Mouse (Mus musculus): ENCODE measurements at regions not wholly inside any gene's neighbourhood (a gene's known extent, or its start where the extent isn't known, plus 50 kb on each side); places are given as distances from the start of the nearest gene placed in this dataset.
A peak's percentile ranks its signal among the peaks of the same experiment; 100 is the strongest.

- WGBS: 69% methylated on average over 1 of the region's 1 CpGs
- no peak overlapping the region for H3K9ac ChIP-seq
- no peak for ATAC-seq
Measured at GRCm38 (mm10) chr16:47354279-47354678, 856.0 kb upstream of the Nectin3 start.

GRCm38 (mm10) chr16:47394398-47394797, 889.1 kb upstream of the Dppa4 start:
- H3K27me3 ChIP-seq: no peaks in the 10 kb centered on the region
- H3K4me2 ChIP-seq: no peak overlapping the region
- no peaks in the 10 kb centered on the region for H3K36me3 ChIP-seq (ENCODE audit: poor library complexity, severe bottlenecking)
- 90% methylated on average over 1 of the region's 1 CpGs for WGBS
- H3K27ac ChIP-seq: no peak overlapping the region
- no peak overlapping the region for H3K4me3 ChIP-seq
- ATAC-seq: no peak
- H3K9ac ChIP-seq: no peak overlapping the region
- H3K4me1 ChIP-seq: no peaks in the 10 kb centered on the region
- H3K9me3 ChIP-seq (replicated peaks): no peaks in the 10 kb centered on the region

More at GRCm38 (mm10) chr16:47354279-47354678, 856.0 kb upstream of the Nectin3 start:
- no peaks in the 10 kb centered on the region for H3K9me3 ChIP-seq (replicated peaks)
- no peak overlapping the region for H3K4me3 ChIP-seq
- no peaks in the 10 kb centered on the region for H3K4me1 ChIP-seq
- no peaks in the 10 kb centered on the region for H3K27me3 ChIP-seq
- H3K27ac ChIP-seq: no peak overlapping the region
- no peak overlapping the region for H3K4me2 ChIP-seq
- no peaks in the 10 kb centered on the region for H3K36me3 ChIP-seq (ENCODE audit: poor library complexity, severe bottlenecking)

- no peak overlapping the region for H3K4me3 ChIP-seq
- no peaks in the 10 kb centered on the region for H3K4me1 ChIP-seq
- ATAC-seq: no peak
- no peaks in the 10 kb centered on the region for H3K27me3 ChIP-seq
- no peak overlapping the region for H3K27ac ChIP-seq
- H3K4me2 ChIP-seq: no peak overlapping the region
- H3K9me3 ChIP-seq (replicated peaks): no peaks in the 10 kb centered on the region
- 89% methylated on average over 3 of the region's 3 CpGs for WGBS
- no peaks in the 10 kb centered on the region for H3K36me3 ChIP-seq (ENCODE audit: poor library complexity, severe bottlenecking)
- H3K9ac ChIP-seq: no peak overlapping the region
Measured at GRCm38 (mm10) chr16:47407067-47407466, 876.5 kb upstream of the Dppa4 start.

GRCm38 (mm10) chr16:47418680-47419252, 864.8 kb upstream of the Dppa4 start:
- H3K9me3 ChIP-seq (replicated peaks): no peaks in the 10 kb centered on the region
- 30% methylated on average over 3 of the region's 3 CpGs for WGBS
- no peaks in the 10 kb centered on the region for H3K36me3 ChIP-seq (ENCODE audit: poor library complexity, severe bottlenecking)
- no peak overlapping the region for H3K4me3 ChIP-seq
- ATAC-seq: peak; percentile 68; the same call in 1 of the 2 replicates
- H3K4me2 ChIP-seq: no peak overlapping the region
- no peak overlapping the region for H3K27ac ChIP-seq
- no peaks in the 10 kb centered on the region for H3K27me3 ChIP-seq
- peaks cover 8% of the 10 kb centered on the region; the same call in 1 of the 2 replicates for H3K4me1 ChIP-seq
- no peak overlapping the region for H3K9ac ChIP-seq

GRCm38 (mm10) chr16:47445083-47445482, 838.5 kb upstream of the Dppa4 start:
- 95% methylated on average over 2 of the region's 2 CpGs for WGBS
- Histone ChIP-seq H3K4me1 (no peaks in the 10 kb centered on the region), H3K4me3 (no peak overlapping the region), H3K27ac (no peak overlapping the region), H3K4me2 (no peak overlapping the region), H3K27me3 (no peaks in the 10 kb centered on the region), H3K9me3 (replicated peaks) (no peaks in the 10 kb centered on the region), H3K9ac (no peak overlapping the region), H3K36me3 (ENCODE audit: poor library complexity, severe bottlenecking) (no peaks in the 10 kb centered on the region)
- no peak for ATAC-seq

GRCm38 (mm10) chr16:47475441-47476081, 808.0 kb upstream of the Dppa4 start:
- Histone ChIP-seq H3K27me3 (no peaks in the 10 kb centered on the region), H3K9me3 (replicated peaks) (no peaks in the 10 kb centered on the region), H3K4me3 (no peak overlapping the region), H3K4me2 (no peak overlapping the region), H3K9ac (no peak overlapping the region), H3K27ac (no peak overlapping the region), H3K4me1 (no peaks in the 10 kb centered on the region), H3K36me3 (ENCODE audit: poor library complexity, severe bottlenecking) (no peaks in the 10 kb centered on the region)
- 29% methylated on average over 9 of the region's 9 CpGs for whole genome bisulfite sequencing
- ATAC-seq: 0 out of 2 replicates have a peak, but pooled peaks have one; percentile 43

GRCm38 (mm10) chr16:47482071-47482470, 801.5 kb upstream of the Dppa4 start:
- Histone ChIP-seq H3K36me3 (ENCODE audit: poor library complexity, severe bottlenecking) (no peaks in the 10 kb centered on the region), H3K27me3 (no peaks in the 10 kb centered on the region), H3K4me3 (no peak overlapping the region), H3K9ac (no peak overlapping the region), H3K4me1 (no peaks in the 10 kb centered on the region), H3K9me3 (replicated peaks) (no peaks in the 10 kb centered on the region), H3K4me2 (no peak overlapping the region), H3K27ac (no peak overlapping the region)
- WGBS: 43% methylated on average over 2 of the region's 2 CpGs
- peak; percentile 38; the same call in 1 of the 2 replicates for ATAC-seq

GRCm38 (mm10) chr16:47488525-47488924, 795.0 kb upstream of the Dppa4 start:
- Histone ChIP-seq H3K27ac (no peak overlapping the region), H3K9me3 (replicated peaks) (no peaks in the 10 kb centered on the region), H3K4me2 (no peak overlapping the region), H3K9ac (no peak overlapping the region), H3K27me3 (no peaks in the 10 kb centered on the region), H3K36me3 (ENCODE audit: poor library complexity, severe bottlenecking) (no peaks in the 10 kb centered on the region), H3K4me1 (no peaks in the 10 kb centered on the region), H3K4me3 (no peak overlapping the region)
- WGBS: 98% methylated on average over 1 of the region's 1 CpGs
- no peak for ATAC-seq

GRCm38 (mm10) chr16:47525857-47526256, 757.7 kb upstream of the Dppa4 start:
- Histone ChIP-seq H3K27ac (no peak overlapping the region), H3K4me1 (no peaks in the 10 kb centered on the region), H3K4me2 (no peak overlapping the region), H3K9me3 (replicated peaks) (no peaks in the 10 kb centered on the region), H3K36me3 (ENCODE audit: poor library complexity, severe bottlenecking) (no peaks in the 10 kb centered on the region), H3K9ac (no peak overlapping the region), H3K4me3 (no peak overlapping the region), H3K27me3 (no peaks in the 10 kb centered on the region)
- WGBS: 93% methylated on average over 4 of the region's 4 CpGs
- no peak for ATAC-seq

GRCm38 (mm10) chr16:47526613-47527012, 756.9 kb upstream of the Dppa4 start:
- Histone ChIP-seq H3K4me2 (no peak overlapping the region), H3K9me3 (replicated peaks) (no peaks in the 10 kb centered on the region), H3K27me3 (no peaks in the 10 kb centered on the region), H3K27ac (no peak overlapping the region), H3K9ac (no peak overlapping the region), H3K4me3 (no peak overlapping the region), H3K4me1 (no peaks in the 10 kb centered on the region), H3K36me3 (ENCODE audit: poor library complexity, severe bottlenecking) (no peaks in the 10 kb centered on the region)
- WGBS: 84% methylated on average over 3 of the region's 3 CpGs
- no peak for ATAC-seq

- ATAC-seq: no peak
- H3K27ac ChIP-seq: no peak overlapping the region
- no peaks in the 10 kb centered on the region for H3K4me1 ChIP-seq
- 83% methylated on average over 1 of the region's 1 CpGs for WGBS
- H3K9ac ChIP-seq: no peak overlapping the region
- no peaks in the 10 kb centered on the region for H3K27me3 ChIP-seq
- no peak overlapping the region for H3K4me3 ChIP-seq
- no peak overlapping the region for H3K4me2 ChIP-seq
- no peaks in the 10 kb centered on the region for H3K36me3 ChIP-seq (ENCODE audit: poor library complexity, severe bottlenecking)
- no peaks in the 10 kb centered on the region for H3K9me3 ChIP-seq (replicated peaks)
Measured at GRCm38 (mm10) chr16:47536524-47536923, 747.0 kb upstream of the Dppa4 start.

- no peaks in the 10 kb centered on the region for H3K36me3 ChIP-seq (ENCODE audit: poor library complexity, severe bottlenecking)
- H3K9ac ChIP-seq: no peak overlapping the region
- H3K4me1 ChIP-seq: no peaks in the 10 kb centered on the region
- H3K4me2 ChIP-seq: no peak overlapping the region
- ATAC-seq: no peak
- no peak overlapping the region for H3K4me3 ChIP-seq
- no peaks in the 10 kb centered on the region for H3K27me3 ChIP-seq
- WGBS: 83% methylated on average over 3 of the region's 3 CpGs
- H3K9me3 ChIP-seq (replicated peaks): no peaks in the 10 kb centered on the region
- H3K27ac ChIP-seq: no peak overlapping the region
Measured at GRCm38 (mm10) chr16:47551101-47551500, 732.4 kb upstream of the Dppa4 start.

GRCm38 (mm10) chr16:47568051-47568450, 715.5 kb upstream of the Dppa4 start:
- 91% methylated on average over 2 of the region's 2 CpGs for WGBS
- Histone ChIP-seq H3K9me3 (replicated peaks) (no peaks in the 10 kb centered on the region), H3K4me2 (no peak overlapping the region), H3K4me1 (no peaks in the 10 kb centered on the region), H3K9ac (no peak overlapping the region), H3K36me3 (ENCODE audit: poor library complexity, severe bottlenecking) (no peaks in the 10 kb centered on the region), H3K27me3 (no peaks in the 10 kb centered on the region), H3K27ac (no peak overlapping the region), H3K4me3 (no peak overlapping the region)
- ATAC-seq: no peak
